Mouse (Mus musculus) right cerebral cortex, postnatal 4 days (tissue): Measurements from ENCODE around the gene Slc22a12.

ENCODE experiments used
- DNase-seq: peaks from one replicate; pipeline ENCODE4 v3.0.0-alpha.2; 2022

The Slc22a12 gene

DNA sequence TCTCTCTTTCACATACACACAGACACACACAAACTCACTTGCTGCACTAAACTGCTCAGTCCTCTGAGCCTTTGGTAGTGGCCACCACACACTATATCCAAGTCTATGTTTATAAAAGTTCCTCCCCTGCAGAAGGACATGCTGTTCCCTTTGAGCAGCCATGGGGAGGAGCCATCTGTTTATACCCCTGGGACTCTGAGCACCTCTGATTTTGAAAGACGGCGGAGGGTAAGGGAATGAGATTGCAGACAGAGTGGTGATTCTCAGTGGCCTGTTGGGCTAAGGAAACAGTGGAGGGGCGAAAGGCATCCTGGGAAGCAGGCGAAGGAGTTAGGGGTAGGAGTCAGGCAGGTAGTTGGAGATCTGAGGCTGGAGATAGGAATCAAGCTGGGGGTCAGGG, 3.2 kb downstream of the Slc22a12 start:
- DNase-seq: no peak

- no peak for DNase-seq
These were observed 4.3 kb downstream of the Slc22a12 start for GRCm38 (mm10) chr19:6538546-6538945.

GRCm38 (mm10) chr19:6537526-6537925, 5.3 kb downstream of the Slc22a12 start:
- no peak for DNase-seq

GRCm38 (mm10) chr19:6536696-6537095, 6.1 kb downstream of the Slc22a12 start:
- no peak for DNase-seq

GRCm38 (mm10) chr19:6536201-6536600, 6.6 kb downstream of the Slc22a12 start:
- no peak for DNase-seq

DNA sequence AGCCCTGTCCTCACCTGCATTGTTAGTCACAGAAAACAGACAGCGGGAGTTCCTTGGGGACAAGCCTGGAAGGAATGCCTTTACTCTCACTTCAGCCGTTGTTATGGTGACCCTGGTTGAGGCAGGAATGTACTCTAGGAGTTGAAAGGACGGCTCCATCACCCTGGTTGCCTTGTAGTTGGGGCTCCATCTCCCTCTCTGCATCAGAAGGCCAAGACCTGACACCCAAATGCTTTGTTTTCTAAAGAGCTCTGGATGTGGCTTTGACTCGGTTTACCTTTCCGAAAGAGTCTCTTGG, 8.8 kb downstream of the Slc22a12 start:
- no peak for DNase-seq

DNA sequence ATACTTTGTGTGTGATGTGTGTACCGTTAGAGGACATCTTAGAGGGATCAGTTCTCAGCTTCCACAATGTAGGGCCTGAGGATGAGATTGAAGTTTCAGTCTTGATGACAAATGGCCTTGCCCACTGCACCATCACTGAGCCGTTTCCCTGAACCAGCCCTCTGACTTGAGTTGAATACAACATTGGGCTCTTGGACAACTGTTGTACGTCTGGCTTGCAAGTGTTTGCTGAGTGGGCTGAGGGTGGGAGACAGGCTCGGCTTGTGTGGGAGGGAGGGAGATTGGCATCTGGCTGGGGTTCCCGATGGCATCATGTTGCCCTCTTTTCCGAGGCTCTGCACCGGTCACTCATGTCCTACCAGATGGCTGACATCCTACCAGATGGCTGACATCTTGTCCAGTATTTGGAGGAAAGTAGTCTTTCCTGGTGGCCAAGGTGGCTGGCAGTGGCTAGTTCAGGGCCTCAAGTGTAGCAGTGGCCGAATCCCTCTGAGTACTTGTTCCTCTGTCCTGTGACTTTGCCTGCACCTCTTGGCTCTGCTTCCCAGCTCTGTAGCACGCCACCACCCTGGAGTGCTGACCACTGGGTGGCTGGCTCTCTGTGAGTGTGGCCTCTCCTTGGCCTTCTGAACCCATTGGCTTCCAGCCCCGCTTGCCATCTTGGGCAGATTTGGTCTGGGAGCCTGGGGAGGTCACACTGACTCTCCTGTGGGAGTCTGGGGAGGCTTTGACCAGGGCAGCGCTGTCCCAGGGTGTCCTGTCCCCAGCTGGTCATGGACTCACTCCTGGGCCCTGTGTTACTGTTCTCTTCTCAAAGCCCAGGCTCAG, 9.3 kb downstream of the Slc22a12 start:
- no peak for DNase-seq

- DNase-seq: no peak
These were observed 10.2 kb downstream of the Slc22a12 start for GRCm38 (mm10) chr19:6532656-6533055.

DNA sequence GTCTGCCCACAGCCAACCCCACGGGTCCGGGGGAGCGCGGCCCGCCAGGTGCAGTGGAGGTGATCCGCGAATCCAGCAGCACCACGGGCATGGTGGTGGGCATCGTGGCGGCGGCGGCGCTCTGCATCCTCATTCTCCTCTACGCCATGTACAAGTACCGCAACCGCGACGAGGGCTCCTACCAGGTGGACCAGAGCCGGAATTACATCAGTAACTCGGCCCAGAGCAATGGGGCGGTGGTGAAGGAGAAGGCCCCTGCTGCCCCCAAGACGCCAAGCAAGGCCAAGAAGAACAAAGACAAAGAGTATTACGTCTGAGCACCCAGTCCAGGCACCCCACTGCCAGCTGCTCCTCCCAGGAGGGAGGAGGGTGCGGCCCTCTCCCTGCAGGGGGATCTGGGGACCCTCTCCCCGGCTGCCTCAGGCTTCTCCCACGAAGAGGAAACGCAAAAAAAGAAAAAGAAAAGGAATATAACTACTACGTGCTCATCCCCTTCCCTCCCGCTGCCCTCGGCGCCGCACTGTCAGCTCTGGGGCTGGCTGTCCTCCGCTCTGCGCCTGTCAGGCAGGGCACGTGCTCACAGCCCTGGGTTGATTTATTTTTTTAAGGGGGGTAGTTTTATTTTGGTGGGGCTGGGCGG, 10.9 kb downstream of the Slc22a12 start:
- DNase-seq: peak; percentile 50

DNA sequence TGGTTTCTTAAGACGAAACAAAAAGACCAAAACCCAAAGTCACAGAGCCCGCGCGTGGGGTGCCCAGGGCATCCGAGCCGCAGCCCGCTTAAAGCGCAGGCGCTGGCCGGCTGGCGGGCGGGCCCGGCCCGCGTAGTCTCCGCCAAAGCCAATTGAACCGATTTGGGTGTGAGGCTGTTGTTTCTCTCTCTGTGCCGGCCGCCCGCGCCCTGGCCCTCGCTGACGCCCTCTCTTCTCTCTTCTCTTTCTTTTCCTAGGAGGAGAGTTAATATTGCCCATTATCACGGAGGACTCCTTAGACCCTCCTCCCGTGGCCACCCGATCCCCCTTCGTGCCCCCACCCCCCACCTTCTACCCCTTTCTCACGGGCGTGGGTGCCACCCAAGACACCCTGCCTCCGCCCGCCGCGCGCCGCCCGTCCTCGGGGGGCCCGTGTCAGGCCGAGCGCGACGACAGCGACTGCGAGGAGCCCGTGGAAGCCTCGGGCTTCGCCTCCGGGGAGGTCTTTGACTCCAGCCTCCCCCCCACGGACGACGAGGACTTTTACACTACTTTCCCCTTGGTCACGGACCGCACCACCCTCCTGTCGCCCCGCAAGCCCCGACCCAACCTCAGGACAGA, 11.7 kb downstream of the Slc22a12 start:
- DNase-seq: peak; percentile 58

- DNase-seq: no peak
These were observed 12.5 kb downstream of the Slc22a12 start for GRCm38 (mm10) chr19:6530359-6530758.

GRCm38 (mm10) chr19:6529265-6529985, 13.4 kb downstream of the Slc22a12 start:
- DNase-seq: no peak

DNA sequence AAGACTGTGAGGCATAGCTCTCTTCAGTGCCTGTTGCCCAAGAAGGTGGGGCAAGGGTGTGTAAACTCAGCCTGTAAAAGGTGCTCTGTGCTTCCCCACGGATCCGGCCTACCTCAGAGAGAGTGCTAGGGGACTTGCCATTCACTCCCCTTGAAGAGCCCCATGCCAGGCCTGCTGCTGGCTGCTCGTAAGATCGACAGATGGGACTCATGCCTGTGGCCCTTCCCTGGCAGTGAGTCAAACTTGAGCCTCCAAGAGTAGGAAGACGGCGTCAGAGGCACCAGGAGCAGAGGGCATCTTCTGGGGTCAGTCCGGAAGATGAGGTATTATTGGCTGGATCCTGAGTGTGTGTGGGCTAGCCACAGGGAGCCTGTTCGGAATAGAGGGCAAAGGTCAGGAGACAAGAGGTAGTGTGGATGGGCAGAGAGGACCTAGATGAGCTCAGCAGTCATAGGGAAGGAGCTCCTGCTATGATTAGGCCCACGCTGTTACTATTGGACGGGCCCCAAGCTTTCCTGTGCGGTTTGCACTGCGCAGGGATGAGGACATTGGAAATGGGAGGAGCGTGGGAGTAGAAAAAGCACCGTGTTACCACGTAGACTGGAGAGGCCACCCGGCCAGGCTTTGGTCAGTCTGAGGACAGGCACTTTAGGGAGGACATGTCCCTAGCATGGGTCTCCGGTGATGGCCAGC, 14.8 kb downstream of the Slc22a12 start:
- DNase-seq: no peak

- DNase-seq: no peak
These were observed 15.4 kb downstream of the Slc22a12 start for GRCm38 (mm10) chr19:6527439-6527838.

GRCm38 (mm10) chr19:6526010-6526409, 16.8 kb downstream of the Slc22a12 start:
- DNase-seq: no peak

DNA sequence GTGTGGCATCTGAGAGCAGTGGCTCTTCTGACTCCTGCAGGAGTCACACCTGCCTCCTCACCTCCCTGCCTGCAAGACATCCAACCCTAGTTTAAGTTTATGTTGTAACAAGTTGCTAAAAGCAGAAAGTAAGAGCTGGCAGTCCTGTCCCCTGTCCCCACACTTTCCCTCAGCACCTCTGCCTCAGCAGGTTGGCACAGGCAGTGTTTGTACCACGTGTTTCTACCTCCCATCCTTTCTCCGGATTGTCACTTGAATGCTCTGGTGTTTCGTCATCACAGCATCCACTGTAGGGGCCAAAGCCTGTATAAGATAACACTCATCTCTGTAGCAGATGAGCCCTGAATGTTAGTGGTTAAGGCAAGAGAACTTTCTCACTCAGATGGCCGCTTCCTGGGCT, 17.8 kb downstream of the Slc22a12 start:
- DNase-seq: no peak

GRCm38 (mm10) chr19:6522289-6522688, 20.5 kb downstream of the Slc22a12 start:
- no peak for DNase-seq

DNA sequence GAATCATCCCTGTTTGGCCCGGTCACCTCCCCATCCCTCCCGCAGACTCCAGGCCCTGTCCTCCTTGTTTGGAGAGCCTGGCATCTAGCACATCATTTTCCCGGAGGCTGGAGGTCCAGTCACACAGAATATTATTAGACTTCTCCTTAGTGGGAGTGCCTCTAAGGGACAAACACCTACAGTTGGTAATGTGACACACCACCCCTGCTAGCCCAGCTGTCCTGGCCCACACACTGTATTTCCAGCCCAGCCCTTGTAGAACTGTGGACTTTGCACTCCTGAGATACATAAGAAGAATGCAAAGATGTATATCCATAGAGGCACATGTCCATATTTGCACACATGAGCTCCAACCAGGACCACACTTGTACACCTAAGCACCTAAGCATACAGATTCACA, 21.2 kb downstream of the Slc22a12 start:
- no peak for DNase-seq

- DNase-seq: no peak
These were observed 23.3 kb downstream of the Slc22a12 start for GRCm38 (mm10) chr19:6519483-6519882.

DNA sequence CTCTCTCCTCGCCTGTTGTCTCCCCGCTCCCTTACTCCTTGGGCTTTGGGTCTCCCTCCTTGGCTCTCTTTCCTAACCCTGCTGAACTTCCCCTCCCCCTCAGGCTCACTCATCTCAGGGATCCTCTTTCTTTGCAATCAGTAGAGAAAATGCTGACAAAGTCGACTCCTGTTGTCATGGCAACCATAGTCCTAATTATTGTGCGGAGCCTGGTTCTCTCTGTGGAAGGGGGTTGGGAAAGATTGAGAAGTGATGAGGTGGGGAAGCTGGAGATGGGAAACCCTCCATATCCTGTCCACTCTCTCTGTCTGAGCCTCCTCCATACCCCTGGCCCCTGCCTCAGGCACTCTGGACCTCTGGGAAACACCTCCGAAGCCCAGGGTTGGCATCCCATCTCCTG, 24.2 kb downstream of the Slc22a12 start:
- DNase-seq: no peak

GRCm38 (mm10) chr19:6516153-6516552, 26.7 kb downstream of the Slc22a12 start:
- no peak for DNase-seq

DNA sequence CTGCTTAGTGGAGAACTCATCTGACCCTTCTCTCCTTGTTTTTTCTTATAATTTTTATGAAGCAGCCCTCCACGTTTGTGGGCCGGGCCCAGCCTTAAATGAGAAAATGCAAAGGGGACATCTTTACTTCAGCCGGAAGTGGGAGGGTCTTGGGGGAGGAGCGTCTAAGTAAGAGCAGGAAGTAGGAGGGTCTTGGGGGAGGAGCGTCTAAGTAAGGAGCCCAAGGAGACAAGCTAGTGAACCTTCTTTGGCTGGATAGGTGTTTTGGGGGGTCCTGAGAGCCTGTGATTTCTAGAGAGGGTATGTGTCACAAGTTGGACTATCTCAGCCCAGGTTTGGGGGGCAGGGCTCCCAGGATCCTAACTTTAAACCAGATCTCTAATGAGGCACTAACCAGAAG, 27.4 kb downstream of the Slc22a12 start:
- DNase-seq: no peak

- DNase-seq: no peak
These were observed 27.9 kb downstream of the Slc22a12 start for GRCm38 (mm10) chr19:6514940-6515339.
